Mouse (Mus musculus): Measurements from ENCODE around the gene Hist1h1c. TPM values are rescaled to one million over a fixed set of nuclear protein-coding genes. Genes with fewer than 3 reads are reported as not detected.

Gene Hist1h1c
- polyA plus RNA-seq, 2 experiments from 2014 or later: 13.3 to 18.7 TPM

Other genes with a start within 250 kb of the Hist1h1c start
- gene Btn2a2, start 250.0 kb upstream of the Hist1h1c start, polyA plus RNA-seq (2017; shearing (Covaris generic)): under 1 TPM in 1 of 2 experiments, not detected in 1; 0.12 TPM
- 1 to 10 TPM; 1.3 to 4.8 TPM for gene Hist1h4h, start 207.8 kb upstream of the Hist1h1c start, polyA plus RNA-seq (2017; shearing (Covaris generic))
- gene Hist1h2af, start 204.9 kb upstream of the Hist1h1c start, polyA plus RNA-seq (2017; shearing (Covaris generic)): not detected
- not detected for gene Hist1h3g, start 203.4 kb upstream of the Hist1h1c start, polyA plus RNA-seq (2017; shearing (Covaris generic))
- under 1 TPM; 0.27 to 0.59 TPM for gene Hist1h2bh, start 195.4 kb upstream of the Hist1h1c start, polyA plus RNA-seq (2017; shearing (Covaris generic))
- under 1 TPM; 0.41 to 0.84 TPM for gene Hist1h3f, start 194.8 kb upstream of the Hist1h1c start, polyA plus RNA-seq (2017; shearing (Covaris generic))
- 1 to 10 TPM in 1 of 2 experiments, not detected in 1; 2.0 TPM for gene Hist1h4f, start 187.2 kb upstream of the Hist1h1c start, polyA plus RNA-seq (2017; shearing (Covaris generic))
- under 1 TPM; 0.64 to 0.98 TPM for gene Hist1h1d, start 185.5 kb upstream of the Hist1h1c start, polyA plus RNA-seq (2017; shearing (Covaris generic))
- 1 to 10 TPM; 1.4 to 5.5 TPM for gene Hist1h3e, start 176.4 kb upstream of the Hist1h1c start, polyA plus RNA-seq (2017; shearing (Covaris generic))
- 10 to 100 TPM in 1 of 2 experiments, 1 to 10 TPM in 1; 7.7 to 16.3 TPM for gene Hist1h2ae, start 167.6 kb upstream of the Hist1h1c start, polyA plus RNA-seq (2017; shearing (Covaris generic))
- 1 to 10 TPM; 2.7 to 5.0 TPM for gene Hist1h2bg, start 167.4 kb upstream of the Hist1h1c start, polyA plus RNA-seq (2017; shearing (Covaris generic))
- not detected for gene Hist1h2bf, start 164.6 kb upstream of the Hist1h1c start, polyA plus RNA-seq (2017; shearing (Covaris generic))
- gene Hist1h2ad, start 164.4 kb upstream of the Hist1h1c start, polyA plus RNA-seq (2017; shearing (Covaris generic)): under 1 TPM in 1 of 2 experiments, not detected in 1; 0.38 TPM
- under 1 TPM in 1 of 2 experiments, not detected in 1; 0.44 TPM for gene Hist1h3d, start 163.0 kb upstream of the Hist1h1c start, polyA plus RNA-seq (2017; shearing (Covaris generic))
- gene Hist1h4d, start 157.2 kb upstream of the Hist1h1c start, polyA plus RNA-seq (2017; shearing (Covaris generic)): 10 to 100 TPM; 23.0 to 41.6 TPM
- gene Hist1h2be, start 117.7 kb upstream of the Hist1h1c start, polyA plus RNA-seq (2017; shearing (Covaris generic)): 1 to 10 TPM; 1.2 to 1.4 TPM
- 10 to 100 TPM in 1 of 2 experiments, 1 to 10 TPM in 1; 7.1 to 18.0 TPM for gene Hist1h1e, start 116.2 kb upstream of the Hist1h1c start, polyA plus RNA-seq (2017; shearing (Covaris generic))
- gene Hist1h2ac, start 54.9 kb upstream of the Hist1h1c start, polyA plus RNA-seq (2017; shearing (Covaris generic)): under 1 TPM; 0.55 to 0.80 TPM
- gene Hist1h2bc, start 54.6 kb upstream of the Hist1h1c start, polyA plus RNA-seq (2017; shearing (Covaris generic)): 1 to 10 TPM; 3.0 to 4.1 TPM
- gene Hist1h1t, start 43.0 kb upstream of the Hist1h1c start, polyA plus RNA-seq (2017; shearing (Covaris generic)): under 1 TPM in 1 of 2 experiments, not detected in 1; 0.38 TPM
- gene Hist1h4c, start 40.4 kb upstream of the Hist1h1c start, polyA plus RNA-seq (2017; shearing (Covaris generic)): 1 to 10 TPM; 3.3 to 6.0 TPM
- 1 to 10 TPM; 1.3 to 2.6 TPM for gene Hfe, start 28.0 kb upstream of the Hist1h1c start, polyA plus RNA-seq (2017; shearing (Covaris generic))
- 1 to 10 TPM; 2.7 to 3.1 TPM for gene Hist1h3c, start 6.8 kb downstream of the Hist1h1c start, polyA plus RNA-seq (2017; shearing (Covaris generic))
- 1 to 10 TPM; 1.1 to 2.8 TPM for gene Hist1h2bb, start 7.9 kb downstream of the Hist1h1c start, polyA plus RNA-seq (2017; shearing (Covaris generic))
- gene Hist1h2ab, start 12.3 kb downstream of the Hist1h1c start, polyA plus RNA-seq (2017; shearing (Covaris generic)): 1 to 10 TPM; 4.6 to 7.2 TPM
- gene Hist1h3b, start 13.5 kb downstream of the Hist1h1c start, polyA plus RNA-seq (2017; shearing (Covaris generic)): 1 to 10 TPM in 1 of 2 experiments, not detected in 1; 1.4 TPM
- 1 to 10 TPM; 5.4 to 5.6 TPM for gene Hist1h4b, start 18.2 kb downstream of the Hist1h1c start, polyA plus RNA-seq (2017; shearing (Covaris generic))
- not detected for gene Hist1h4a, start 22.4 kb downstream of the Hist1h1c start, polyA plus RNA-seq (2017; shearing (Covaris generic))
- gene Hist1h3a, start 23.6 kb downstream of the Hist1h1c start, polyA plus RNA-seq (2017; shearing (Covaris generic)): 1 to 10 TPM; 5.1 TPM
- 1 to 10 TPM; 2.5 to 3.0 TPM for gene Hist1h1a, start 24.9 kb downstream of the Hist1h1c start, polyA plus RNA-seq (2017; shearing (Covaris generic))
- gene Trim38, start 31.1 kb downstream of the Hist1h1c start, polyA plus RNA-seq (2017; shearing (Covaris generic)): under 1 TPM in 1 of 2 experiments, not detected in 1; 0.17 TPM
- under 1 TPM in 1 of 2 experiments, not detected in 1; 0.09 TPM for gene Slc17a2, start 68.2 kb downstream of the Hist1h1c start, polyA plus RNA-seq (2017; shearing (Covaris generic))
- not detected for gene Slc17a3, start 100.6 kb downstream of the Hist1h1c start, polyA plus RNA-seq (2017; shearing (Covaris generic))
- gene Slc17a1, start 128.9 kb downstream of the Hist1h1c start, polyA plus RNA-seq (2017; shearing (Covaris generic)): under 1 TPM in 1 of 2 experiments, not detected in 1; 0.09 TPM
- not detected for gene Slc17a4, start 176.2 kb downstream of the Hist1h1c start, polyA plus RNA-seq (2017; shearing (Covaris generic))
- gene Hist1h2ba, start 195.3 kb downstream of the Hist1h1c start, polyA plus RNA-seq (2017; shearing (Covaris generic)): not detected
- gene Hist1h2aa, start 195.7 kb downstream of the Hist1h1c start, polyA plus RNA-seq (2017; shearing (Covaris generic)): not detected

All from activated CD4-positive, CD25-positive, alpha-beta regulatory T cell (primary cell).